Mouse (Mus musculus): Measurements from ENCODE around the gene Actbl2. TPM values are rescaled to one million over a fixed set of nuclear protein-coding genes. Genes with fewer than 3 reads are reported as not detected.

The Actbl2 gene
- polyA plus RNA-seq, 1 experiment from 2014 or later, result not detected

DNA sequence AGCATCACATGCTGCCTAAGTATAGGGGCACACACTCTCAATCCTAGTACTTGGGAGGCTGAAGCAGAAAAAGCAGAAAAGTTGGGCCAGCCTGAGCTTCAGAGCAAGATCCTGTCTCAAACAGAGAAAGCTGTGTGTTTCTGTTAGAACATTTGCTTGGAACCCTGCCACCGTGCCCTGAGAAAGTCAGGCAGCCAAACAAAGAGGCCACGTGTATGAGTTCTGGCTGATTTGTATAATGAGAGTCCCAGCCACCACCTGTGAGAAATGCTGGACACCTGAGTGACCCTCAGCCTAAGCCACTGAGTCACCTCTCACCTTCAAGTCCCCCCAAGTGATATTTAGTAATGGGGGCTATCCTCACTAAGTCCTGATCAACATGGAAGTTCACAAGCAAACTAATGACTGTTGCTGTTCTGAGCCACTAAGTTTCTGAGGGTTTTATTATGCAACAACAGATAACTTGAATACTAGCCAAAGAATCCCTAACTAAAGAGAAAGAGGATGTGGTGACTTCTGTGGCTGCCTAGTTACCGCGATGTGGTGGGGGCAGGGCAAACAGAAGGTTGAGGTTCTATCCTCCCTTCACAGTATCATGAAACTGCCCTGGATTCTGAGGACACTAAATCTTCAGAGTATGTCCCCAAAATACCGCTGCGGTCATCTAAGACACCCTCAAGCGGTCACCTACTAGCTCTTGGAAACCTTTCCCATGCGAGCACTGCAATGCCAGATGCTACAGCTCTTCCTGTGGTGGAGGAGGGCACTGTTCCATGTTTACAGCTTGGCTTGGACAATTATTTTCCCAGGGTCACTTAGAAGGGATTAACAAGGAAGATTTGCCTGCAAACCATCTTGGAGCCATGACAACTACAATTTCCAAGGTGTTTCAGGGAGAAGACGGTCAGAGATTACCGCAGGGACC lies 31.9 kb downstream of the Actbl2 start:
- Histone ChIP-seq H3K27me3 (no peaks in the 10 kb centered on the region), H3K4me2 (no peak overlapping the region), H3K27ac (no peak overlapping the region), H3K4me3 (no peak overlapping the region), H3K4me1 (peaks cover 7% of the 10 kb centered on the region), H3K9ac (no peak overlapping the region), H3K9me3 (no peaks in the 10 kb centered on the region), H3K36me3 (no peaks in the 10 kb centered on the region)
- ATAC-seq (ENCODE audit: insufficient number of reproducible peaks, insufficient read depth, low FRiP score, low TSS enrichment, low read depth), result no peak
- WGBS, result 89% methylated on average over 10 of the region's 10 CpGs

DNA sequence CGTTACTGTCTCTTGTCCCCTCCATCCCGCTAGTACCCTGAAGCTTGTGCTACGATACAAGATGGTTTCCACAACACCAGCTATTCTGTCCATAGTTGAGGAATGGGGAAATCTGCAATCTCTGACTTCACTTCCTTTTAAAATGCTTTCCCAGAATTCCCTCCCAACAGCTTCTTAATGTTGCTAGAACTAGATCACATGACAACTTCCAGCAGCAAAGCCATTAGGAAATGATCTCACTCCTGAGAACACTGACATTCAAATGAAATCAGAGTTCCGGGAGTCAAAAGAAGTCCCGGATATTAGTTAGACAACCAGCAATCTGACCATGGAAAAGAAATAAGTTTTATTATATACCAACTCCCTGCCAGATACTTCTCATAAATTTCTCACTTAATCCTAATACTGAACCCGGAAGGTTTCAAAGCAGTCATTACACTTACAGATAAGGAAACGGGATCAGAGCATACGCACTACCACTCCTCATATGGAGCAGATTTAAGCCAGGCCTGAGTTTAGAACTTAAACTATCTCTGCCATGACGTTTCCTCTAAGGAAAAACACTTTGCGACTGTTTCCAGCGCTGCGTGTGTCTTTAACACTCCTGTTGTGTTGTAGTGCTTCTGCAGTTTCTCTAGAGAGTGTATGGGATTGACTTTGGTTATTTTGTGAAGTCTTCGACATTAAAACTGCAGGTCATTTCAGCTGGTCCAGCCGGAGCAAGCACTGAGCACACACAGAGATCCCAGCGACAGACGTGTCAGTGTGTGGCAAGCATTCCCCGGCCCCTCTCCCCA lies 36.5 kb downstream of the Actbl2 start:
- H3K9ac ChIP-seq, result no peak overlapping the region
- ATAC-seq (ENCODE audit: insufficient number of reproducible peaks, insufficient read depth, low FRiP score, low TSS enrichment, low read depth), result no peak
- H3K27me3 ChIP-seq, result no peaks in the 10 kb centered on the region
- H3K4me3 ChIP-seq, result no peak overlapping the region
- peak overlapping the region; percentile 73 for H3K27ac ChIP-seq
- peaks cover 4% of the 10 kb centered on the region; the same call in 1 of the 2 replicates for H3K4me1 ChIP-seq
- H3K4me2 ChIP-seq, result no peak overlapping the region
- 50% methylated on average over 17 of the region's 17 CpGs for WGBS
- no peaks in the 10 kb centered on the region for H3K9me3 ChIP-seq
- no peaks in the 10 kb centered on the region for H3K36me3 ChIP-seq

DNA sequence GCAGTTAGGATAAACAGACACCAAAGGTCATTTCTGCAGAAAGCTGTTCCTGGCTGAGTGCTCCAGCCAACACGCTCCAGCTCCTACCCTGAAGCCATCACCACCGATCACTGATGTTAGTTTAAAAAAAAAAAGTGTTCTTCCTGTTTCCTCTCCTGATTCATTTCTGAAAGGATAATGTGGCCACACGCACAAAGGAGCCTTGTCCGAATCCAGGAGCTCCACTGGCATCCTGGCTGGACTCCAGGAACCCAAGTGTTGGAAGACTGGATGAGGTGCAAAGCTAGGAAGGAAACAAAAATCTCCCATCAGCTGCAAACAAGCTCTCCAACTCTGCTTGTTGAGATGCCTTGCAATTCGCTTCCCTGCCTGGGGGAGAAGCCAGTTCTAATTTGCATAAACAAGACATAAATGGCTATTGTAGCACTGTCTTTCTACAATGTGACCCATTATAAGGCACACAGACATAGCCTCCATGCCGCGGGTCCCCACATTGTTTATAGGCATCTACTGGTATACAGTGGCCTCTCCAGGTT lies 37.2 kb downstream of the Actbl2 start:
- 31% methylated on average over 7 of the region's 7 CpGs for WGBS
- peak overlapping the region; percentile 73 for H3K27ac ChIP-seq

DNA sequence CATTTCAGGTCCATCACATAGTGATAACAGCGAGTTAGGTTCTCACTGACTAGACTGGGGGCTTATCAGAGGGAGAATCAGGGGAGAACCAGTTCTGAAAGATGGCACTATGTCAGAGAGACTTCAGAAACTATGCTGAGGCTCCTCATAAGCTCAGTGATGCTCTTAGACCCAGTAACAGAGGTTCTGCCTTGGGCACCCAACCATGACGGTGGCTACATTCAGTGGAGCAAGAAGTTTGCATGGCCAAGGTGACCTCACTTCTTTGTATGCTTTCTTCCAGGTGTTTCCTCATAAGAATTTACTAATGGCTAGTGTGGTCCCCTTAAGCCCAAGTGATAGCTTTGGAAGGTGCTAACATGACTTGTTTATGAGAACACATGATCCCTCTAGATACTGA lies 38.7 kb downstream of the Actbl2 start:
- H3K9ac ChIP-seq, result no peak overlapping the region
- ATAC-seq (ENCODE audit: insufficient number of reproducible peaks, insufficient read depth, low FRiP score, low TSS enrichment, low read depth), result no peak
- H3K4me2 ChIP-seq, result no peak overlapping the region
- no peaks in the 10 kb centered on the region for H3K9me3 ChIP-seq
- no peaks in the 10 kb centered on the region for H3K27me3 ChIP-seq
- no peak overlapping the region for H3K4me3 ChIP-seq
- no peaks in the 10 kb centered on the region for H3K36me3 ChIP-seq
- no peak overlapping the region for H3K27ac ChIP-seq
- peaks cover 4% of the 10 kb centered on the region; the same call in 1 of the 2 replicates for H3K4me1 ChIP-seq
- 89% methylated on average over 2 of the region's 2 CpGs for WGBS

More for the DNA sequence above, 37.2 kb downstream of the Actbl2 start:
- no peak overlapping the region for H3K4me3 ChIP-seq
- H3K4me2 ChIP-seq, result no peak overlapping the region
- H3K27me3 ChIP-seq, result no peaks in the 10 kb centered on the region
- no peak for ATAC-seq (ENCODE audit: insufficient number of reproducible peaks, insufficient read depth, low FRiP score, low TSS enrichment, low read depth)
- no peaks in the 10 kb centered on the region for H3K36me3 ChIP-seq
- H3K9me3 ChIP-seq, result no peaks in the 10 kb centered on the region
- no peak overlapping the region for H3K9ac ChIP-seq
- H3K4me1 ChIP-seq, result peaks cover 4% of the 10 kb centered on the region; the same call in 1 of the 2 replicates

DNA sequence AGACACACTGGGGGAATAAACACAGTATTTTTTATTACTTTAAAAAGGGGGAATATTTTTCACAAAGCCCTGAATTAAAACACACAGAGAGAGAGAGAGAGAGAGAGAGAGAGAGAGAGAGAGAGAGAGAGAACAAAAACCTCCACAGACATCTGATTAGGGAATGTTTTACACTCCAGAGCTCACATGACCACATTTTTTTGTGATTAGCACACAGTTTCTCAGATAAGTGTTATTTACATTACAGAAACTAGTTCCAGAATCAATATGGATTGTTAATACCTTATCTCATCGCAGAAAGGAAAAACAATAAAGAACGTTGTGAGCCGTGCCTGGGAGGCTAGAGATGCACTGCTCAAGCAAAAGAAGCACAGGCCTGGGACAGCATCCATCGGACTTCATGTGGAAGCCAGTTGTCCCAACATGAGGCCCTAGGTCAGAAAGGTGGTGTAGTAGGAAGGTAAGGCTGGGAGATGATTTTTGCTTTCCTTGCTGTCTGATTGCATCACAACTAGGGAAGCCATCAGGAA lies 40.2 kb downstream of the Actbl2 start:
- WGBS, result 78% methylated on average over 4 of the region's 4 CpGs
- ATAC-seq (ENCODE audit: insufficient number of reproducible peaks, insufficient read depth, low FRiP score, low TSS enrichment, low read depth), result no peak
- Histone ChIP-seq H3K9ac (no peak overlapping the region), H3K4me3 (no peak overlapping the region), H3K4me1 (peaks cover 4% of the 10 kb centered on the region; the same call in 1 of the 2 replicates), H3K9me3 (no peaks in the 10 kb centered on the region), H3K36me3 (no peaks in the 10 kb centered on the region), H3K4me2 (no peak overlapping the region), H3K27ac (no peak overlapping the region), H3K27me3 (no peaks in the 10 kb centered on the region)

DNA sequence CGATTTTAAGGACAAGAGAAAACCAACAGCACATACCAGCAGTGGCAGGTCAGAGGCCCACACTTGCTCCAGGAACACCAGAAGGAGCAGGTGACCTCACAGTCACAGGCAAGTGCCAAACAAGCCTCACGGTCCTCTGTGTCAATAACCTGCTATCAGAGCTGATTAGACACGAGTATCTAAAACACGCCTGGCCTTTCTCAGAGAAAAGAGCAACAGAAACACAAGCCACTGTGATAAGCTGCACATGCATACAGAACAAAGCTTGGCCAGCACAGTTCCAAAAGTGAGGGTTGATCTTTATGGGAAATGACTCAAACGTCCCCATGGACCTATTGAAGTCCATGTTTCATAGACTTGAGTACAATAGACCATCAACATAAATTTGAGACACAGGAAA lies 41.2 kb downstream of the Actbl2 start:
- no peak overlapping the region for H3K9ac ChIP-seq
- 66% methylated on average over 5 of the region's 5 CpGs for WGBS
- no peak overlapping the region for H3K27ac ChIP-seq
- no peaks in the 10 kb centered on the region for H3K36me3 ChIP-seq
- no peaks in the 10 kb centered on the region for H3K27me3 ChIP-seq
- H3K4me2 ChIP-seq, result no peak overlapping the region
- H3K9me3 ChIP-seq, result no peaks in the 10 kb centered on the region
- no peak overlapping the region for H3K4me3 ChIP-seq
- ATAC-seq (ENCODE audit: insufficient number of reproducible peaks, insufficient read depth, low FRiP score, low TSS enrichment, low read depth), result no peak
- H3K4me1 ChIP-seq, result peaks cover 4% of the 10 kb centered on the region; the same call in 1 of the 2 replicates

DNA sequence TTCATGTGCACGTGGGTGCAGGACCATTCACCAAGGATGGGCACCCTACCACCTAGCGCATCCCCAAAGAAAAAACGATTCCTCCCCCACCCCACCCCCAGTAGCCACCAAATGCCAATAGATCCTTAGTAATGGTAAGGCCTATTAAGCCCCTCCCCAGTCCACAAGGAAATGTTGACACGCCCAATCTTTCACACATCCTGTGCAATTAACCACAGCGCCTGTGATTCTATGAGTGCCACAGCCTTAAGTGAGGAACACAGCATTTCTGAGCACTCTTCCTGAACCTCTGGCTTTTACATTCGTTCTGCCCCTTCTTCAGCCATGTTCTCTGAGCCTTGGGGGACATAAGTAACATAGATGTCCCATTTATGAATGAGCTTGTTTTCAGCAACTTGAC lies 42.8 kb downstream of the Actbl2 start:
- Histone ChIP-seq H3K9ac (no peak overlapping the region), H3K27me3 (no peaks in the 10 kb centered on the region), H3K36me3 (no peaks in the 10 kb centered on the region), H3K4me3 (no peak overlapping the region), H3K4me1 (no peaks in the 10 kb centered on the region), H3K27ac (no peak overlapping the region), H3K4me2 (no peak overlapping the region), H3K9me3 (no peaks in the 10 kb centered on the region)
- 89% methylated on average over 6 of the region's 6 CpGs for WGBS
- no peak for ATAC-seq (ENCODE audit: insufficient number of reproducible peaks, insufficient read depth, low FRiP score, low TSS enrichment, low read depth)

DNA sequence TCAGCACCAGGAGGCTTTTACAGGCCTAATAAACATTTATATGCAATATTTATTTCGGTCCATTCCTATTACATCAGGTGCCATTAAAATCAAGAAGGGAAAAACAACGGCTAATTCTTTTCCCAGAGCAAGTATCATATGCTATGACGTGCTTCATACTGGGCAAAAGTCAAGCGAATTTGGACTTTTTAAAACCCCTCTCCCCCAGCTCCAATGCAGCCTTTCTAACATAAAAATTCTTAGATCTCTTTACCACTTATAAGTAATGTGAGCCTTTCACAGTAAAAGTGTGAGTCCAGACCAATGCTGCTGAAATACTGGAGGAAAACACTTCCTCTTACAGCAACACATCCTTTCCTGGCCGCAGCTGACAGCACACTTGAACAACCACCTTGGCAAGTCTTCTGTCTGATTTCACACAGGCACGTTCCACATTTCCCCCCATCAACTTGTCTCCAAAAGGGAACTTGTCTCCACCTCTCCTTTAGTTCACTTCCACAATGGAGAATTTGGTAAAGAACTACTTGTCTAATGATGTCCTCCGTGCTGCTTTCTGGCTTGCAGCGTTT lies 44.4 kb downstream of the Actbl2 start:
- no peaks in the 10 kb centered on the region for H3K9me3 ChIP-seq
- 74% methylated on average over 8 of the region's 8 CpGs for WGBS
- H3K4me3 ChIP-seq, result no peak overlapping the region
- H3K27ac ChIP-seq, result no peak overlapping the region
- no peak for ATAC-seq (ENCODE audit: insufficient number of reproducible peaks, insufficient read depth, low FRiP score, low TSS enrichment, low read depth)
- H3K4me1 ChIP-seq, result no peaks in the 10 kb centered on the region
- no peak overlapping the region for H3K4me2 ChIP-seq
- no peaks in the 10 kb centered on the region for H3K27me3 ChIP-seq
- no peaks in the 10 kb centered on the region for H3K36me3 ChIP-seq
- H3K9ac ChIP-seq, result no peak overlapping the region

DNA sequence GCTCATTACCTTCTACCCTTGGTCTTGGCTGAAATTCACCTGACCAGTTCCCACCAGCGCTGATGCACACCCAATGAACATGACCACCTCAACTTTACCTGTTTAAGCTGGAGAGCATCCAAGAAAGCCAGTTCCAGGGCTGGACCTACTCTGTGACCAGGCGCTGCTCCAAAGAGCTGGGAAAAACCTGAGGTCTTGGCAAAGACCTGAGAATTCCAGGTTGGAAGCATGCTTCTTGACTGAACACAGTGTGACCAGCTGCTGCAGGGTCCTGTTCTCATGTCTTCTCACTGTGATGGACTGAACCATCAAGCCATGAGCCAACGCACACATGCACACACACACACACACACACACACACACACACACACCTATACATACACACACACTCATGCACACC lies 46.0 kb downstream of the Actbl2 start:
- no peaks in the 10 kb centered on the region for H3K9me3 ChIP-seq
- H3K4me1 ChIP-seq, result no peaks in the 10 kb centered on the region
- no peaks in the 10 kb centered on the region for H3K36me3 ChIP-seq
- no peak overlapping the region for H3K9ac ChIP-seq
- no peaks in the 10 kb centered on the region for H3K27me3 ChIP-seq
- H3K27ac ChIP-seq, result no peak overlapping the region
- WGBS, result 89% methylated on average over 3 of the region's 3 CpGs
- no peak overlapping the region for H3K4me3 ChIP-seq
- no peak for ATAC-seq (ENCODE audit: insufficient number of reproducible peaks, insufficient read depth, low FRiP score, low TSS enrichment, low read depth)
- no peak overlapping the region for H3K4me2 ChIP-seq

DNA sequence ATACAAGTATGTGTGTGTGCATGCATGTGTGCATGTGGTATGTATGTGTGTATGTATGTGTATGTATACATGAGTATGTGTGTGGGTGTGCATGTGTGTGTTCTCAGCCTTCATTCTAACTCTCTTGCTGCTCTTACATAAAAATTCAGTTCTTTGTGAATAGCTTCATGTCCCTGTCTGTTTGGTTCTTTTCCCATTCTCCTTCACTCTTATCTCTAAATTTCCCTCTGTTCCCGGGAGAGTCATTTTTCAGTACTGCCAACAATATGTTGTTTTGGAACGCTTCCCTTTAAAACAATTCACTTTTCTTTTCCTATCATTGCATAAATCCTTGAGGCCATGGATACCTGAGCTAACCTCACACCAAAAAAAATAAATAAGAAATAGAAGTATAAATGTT lies 46.6 kb downstream of the Actbl2 start:
- H3K9me3 ChIP-seq, result no peaks in the 10 kb centered on the region
- no peak overlapping the region for H3K4me2 ChIP-seq
- no peak overlapping the region for H3K9ac ChIP-seq
- no peaks in the 10 kb centered on the region for H3K36me3 ChIP-seq
- no peak for ATAC-seq (ENCODE audit: insufficient number of reproducible peaks, insufficient read depth, low FRiP score, low TSS enrichment, low read depth)
- H3K27ac ChIP-seq, result no peak overlapping the region
- H3K27me3 ChIP-seq, result no peaks in the 10 kb centered on the region
- WGBS, result 76% methylated on average over 2 of the region's 2 CpGs
- no peak overlapping the region for H3K4me3 ChIP-seq
- H3K4me1 ChIP-seq, result no peaks in the 10 kb centered on the region

DNA sequence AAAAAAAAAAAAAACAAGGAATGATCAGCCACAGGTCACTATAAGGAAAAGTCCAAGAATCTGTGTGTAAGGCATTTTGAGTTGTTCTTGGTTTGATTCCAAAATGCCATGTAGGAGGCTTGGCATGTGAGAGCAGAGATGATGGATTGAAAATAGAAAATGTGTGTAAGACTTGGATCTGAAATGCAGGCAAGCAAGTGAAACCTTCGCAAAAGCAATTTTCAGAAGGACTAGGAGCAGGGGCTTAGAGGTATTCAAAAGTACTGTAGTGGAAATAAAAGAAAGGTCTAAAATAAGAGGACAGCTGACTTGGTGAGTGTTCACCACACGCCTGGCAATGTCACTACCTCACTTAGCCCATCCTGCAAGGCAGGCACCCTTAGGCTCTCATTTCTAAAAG lies 49.4 kb downstream of the Actbl2 start:
- no peak for ATAC-seq (ENCODE audit: insufficient number of reproducible peaks, insufficient read depth, low FRiP score, low TSS enrichment, low read depth)
- 79% methylated on average over 2 of the region's 2 CpGs for WGBS
- H3K9me3 ChIP-seq, result no peaks in the 10 kb centered on the region

More for the DNA sequence above, 49.4 kb downstream of the Actbl2 start:
- Histone ChIP-seq H3K36me3 (no peaks in the 10 kb centered on the region), H3K4me3 (no peak overlapping the region), H3K27me3 (no peaks in the 10 kb centered on the region), H3K4me2 (no peak overlapping the region), H3K27ac (no peak overlapping the region; the same call in 1 of the 2 replicates), H3K4me1 (no peaks in the 10 kb centered on the region), H3K9ac (no peak overlapping the region)
